Mouse (Mus musculus) urinary bladder, postnatal 25 days (tissue): ENCODE measurements at regions not wholly inside any gene's neighbourhood (a gene's known extent, or its start where the extent isn't known, plus 50 kb on each side); places are given as distances from the start of the nearest gene placed in this dataset.

Source experiments
- DNase-seq: peaks from one replicate; pipeline ENCODE4 v3.0.0; 2022; ENCODE audit warnings: low spot score

GRCm38 (mm10) chr2:8628007-8628406, 1118.6 kb upstream of the Celf2 start:
- DNase-seq = no peak

- no peak for DNase-seq
These were observed 1119.3 kb upstream of the Celf2 start for GRCm38 (mm10) chr2:8628485-8629208.

GRCm38 (mm10) chr2:8638082-8638481, 1128.7 kb upstream of the Celf2 start:
- no peak for DNase-seq

- DNase-seq = no peak
These were observed 1129.9 kb upstream of the Celf2 start for GRCm38 (mm10) chr2:8639282-8639681.

GRCm38 (mm10) chr2:8645463-8645862, 1136.1 kb upstream of the Celf2 start:
- no peak for DNase-seq

GRCm38 (mm10) chr2:8660544-8660943, 1151.2 kb upstream of the Celf2 start:
- no peak for DNase-seq

- DNase-seq = peak; percentile 68
These were observed 1164.5 kb upstream of the Celf2 start for GRCm38 (mm10) chr2:8673751-8674378.

- no peak for DNase-seq
These were observed 1166.2 kb upstream of the Celf2 start for GRCm38 (mm10) chr2:8675537-8675936.

GRCm38 (mm10) chr2:8676546-8676945, 1167.2 kb upstream of the Celf2 start:
- DNase-seq = peak; percentile 57

- DNase-seq = no peak
These were observed 1181.7 kb upstream of the Celf2 start for GRCm38 (mm10) chr2:8690846-8691643.

- DNase-seq = peak; percentile 57
These were observed 1151.7 kb upstream of the 4930412O13Rik start for GRCm38 (mm10) chr2:8729306-8729705.

- peak; percentile 20 for DNase-seq
These were observed 1126.9 kb upstream of the 4930412O13Rik start for GRCm38 (mm10) chr2:8754142-8754541.

- DNase-seq = no peak
These were observed 1124.5 kb upstream of the 4930412O13Rik start for GRCm38 (mm10) chr2:8756546-8756945.

- no peak for DNase-seq
These were observed 1110.4 kb upstream of the 4930412O13Rik start for GRCm38 (mm10) chr2:8770636-8771035.

- DNase-seq = no peak
These were observed 1099.7 kb upstream of the 4930412O13Rik start for GRCm38 (mm10) chr2:8781152-8781935.

GRCm38 (mm10) chr2:8782225-8782624, 1098.8 kb upstream of the 4930412O13Rik start:
- DNase-seq = no peak

- DNase-seq = no peak
These were observed 1079.0 kb upstream of the 4930412O13Rik start for GRCm38 (mm10) chr2:8802061-8802460.

GRCm38 (mm10) chr2:8809609-8810008, 1071.4 kb upstream of the 4930412O13Rik start:
- no peak for DNase-seq

GRCm38 (mm10) chr2:8818127-8818526, 1062.9 kb upstream of the 4930412O13Rik start:
- DNase-seq = no peak

- DNase-seq = no peak
These were observed 1055.6 kb upstream of the 4930412O13Rik start for GRCm38 (mm10) chr2:8825406-8825805.
